Mouse (Mus musculus): ENCODE data around the gene Rab21. TPM values are rescaled to one million over a fixed set of nuclear protein-coding genes. Genes with fewer than 3 reads are reported as not detected.

Gene Rab21
- polyA plus RNA-seq, 1 experiment from 2014 or later, result 4.6 TPM

DNA sequence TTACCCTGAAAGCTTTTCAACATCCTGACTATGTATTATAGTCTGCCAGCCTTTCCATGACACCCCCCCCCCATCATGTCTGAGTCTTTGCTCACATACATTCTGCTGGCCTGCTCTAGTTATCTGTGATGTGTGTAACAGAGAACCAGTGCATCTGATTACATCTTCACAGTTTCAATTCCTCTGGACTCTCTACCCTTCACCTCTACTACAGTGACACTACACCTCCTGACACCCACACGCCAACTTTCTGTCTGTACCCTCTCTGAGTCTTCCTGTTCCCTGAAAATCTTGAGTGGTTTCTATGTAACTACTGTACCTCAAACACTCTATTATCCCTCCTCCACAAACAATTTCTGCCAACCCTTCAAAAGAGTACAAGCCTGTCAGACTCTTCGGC lies 69.9 kb downstream of the Rab21 start:
- Histone ChIP-seq H3K36me3 (no peaks in the 10 kb centered on the region), H3K4me3 (no peak overlapping the region), H3K9me3 (no peaks in the 10 kb centered on the region), H3K9ac (no peak overlapping the region; the same call in 1 of the 2 replicates), H3K4me1 (peaks cover 47% of the 10 kb centered on the region), H3K4me2 (no peak overlapping the region), H3K27ac (replicated peaks) (no peak overlapping the region), H3K27me3 (replicated peaks) (no peaks in the 10 kb centered on the region)
- ATAC-seq (ENCODE audit: extremely low read depth, insufficient number of reproducible peaks, low FRiP score, low TSS enrichment), result no peak
- whole genome bisulfite sequencing, result 82% methylated on average over 2 of the region's 2 CpGs

DNA sequence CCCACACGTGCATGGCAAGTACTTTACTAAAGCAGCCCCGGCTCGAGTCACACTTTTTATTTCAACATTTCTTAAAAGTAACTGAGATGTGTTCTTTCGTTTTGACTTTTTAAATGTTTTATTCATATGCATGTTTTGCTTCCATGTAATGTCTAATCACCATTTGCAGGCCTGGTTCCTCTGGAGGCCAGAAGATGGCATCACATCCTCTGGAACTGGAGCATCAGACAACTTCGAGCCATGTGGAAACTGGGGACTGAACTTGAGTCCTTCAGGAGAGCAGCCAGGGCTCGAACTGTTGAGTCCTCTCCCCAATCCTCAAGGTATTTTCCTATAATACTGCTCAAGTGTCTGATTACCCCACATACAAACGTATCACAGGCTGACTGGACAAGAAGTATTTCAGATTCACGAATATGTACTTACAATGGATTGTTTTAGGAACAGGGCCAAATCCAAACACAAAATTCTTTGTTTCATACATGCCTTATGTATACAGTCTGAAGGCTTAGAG lies 74.3 kb downstream of the Rab21 start:
- no peak overlapping the region for H3K9ac ChIP-seq
- H3K4me3 ChIP-seq, result no peak overlapping the region
- no peak overlapping the region for H3K27ac ChIP-seq (replicated peaks)
- peaks cover 38% of the 10 kb centered on the region for H3K36me3 ChIP-seq
- no peaks in the 10 kb centered on the region for H3K27me3 ChIP-seq (replicated peaks)
- H3K9me3 ChIP-seq, result no peaks in the 10 kb centered on the region
- H3K4me2 ChIP-seq, result no peak overlapping the region
- ATAC-seq (ENCODE audit: extremely low read depth, insufficient number of reproducible peaks, low FRiP score, low TSS enrichment), result no peak
- WGBS, result 70% methylated on average over 8 of the region's 8 CpGs
- H3K4me1 ChIP-seq, result peaks cover 17% of the 10 kb centered on the region

DNA sequence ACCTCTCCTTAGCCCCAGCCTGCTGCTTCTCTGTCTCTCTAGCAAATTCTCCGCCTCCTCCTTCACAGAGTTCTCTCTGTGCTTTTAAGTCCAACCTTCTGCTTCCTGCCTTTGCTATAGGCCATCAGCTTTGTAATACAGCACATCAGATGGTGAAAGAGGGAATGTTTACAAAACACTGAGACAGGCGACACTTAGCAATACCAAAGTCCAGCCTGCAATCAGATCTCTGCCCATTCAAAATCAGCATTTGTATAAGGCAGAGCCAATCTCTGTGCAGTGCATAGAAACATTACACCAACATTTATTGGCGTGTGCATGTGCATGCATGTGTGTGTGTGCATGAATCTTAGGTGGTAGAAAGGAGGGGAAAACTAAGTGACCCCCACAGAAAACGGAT lies 77.5 kb downstream of the Rab21 start:
- H3K27ac ChIP-seq (replicated peaks), result no peak overlapping the region
- peaks cover 55% of the 10 kb centered on the region for H3K36me3 ChIP-seq
- WGBS, result 82% methylated on average over 4 of the region's 4 CpGs
- H3K27me3 ChIP-seq (replicated peaks), result no peaks in the 10 kb centered on the region
- H3K9ac ChIP-seq, result no peak overlapping the region
- H3K4me2 ChIP-seq, result no peak overlapping the region
- peaks cover 9% of the 10 kb centered on the region for H3K4me1 ChIP-seq
- H3K9me3 ChIP-seq, result no peaks in the 10 kb centered on the region
- ATAC-seq (ENCODE audit: extremely low read depth, insufficient number of reproducible peaks, low FRiP score, low TSS enrichment), result no peak
- H3K4me3 ChIP-seq, result no peak overlapping the region

Other genes with a start within 250 kb of the Rab21 start
- not detected in 2 replicates for gene Tph2, start 130.6 kb downstream of the Rab21 start, polyA plus RNA-seq (2015; fragmentation: Nextera tagmentation; extraction: Ambion mirVana)
- 29.2 and 30.8 TPM in 2 replicates for gene Tbc1d15, start 64.1 kb downstream of the Rab21 start, polyA plus RNA-seq (2015; fragmentation: Nextera tagmentation; extraction: Ambion mirVana)
- gene Tmem19, start 46.9 kb upstream of the Rab21 start, polyA plus RNA-seq (2015; fragmentation: Nextera tagmentation; extraction: Ambion mirVana), result 20.3 and 20.5 TPM in 2 replicates
- 13.5 and 15.2 TPM in 2 replicates for gene Thap2, start 68.8 kb upstream of the Rab21 start, polyA plus RNA-seq (2015; fragmentation: Nextera tagmentation; extraction: Ambion mirVana)
- 10.8 and 12.3 TPM in 2 replicates for gene Zfc3h1, start 69.4 kb upstream of the Rab21 start, polyA plus RNA-seq (2015; fragmentation: Nextera tagmentation; extraction: Ambion mirVana)

All from heart, embryonic 13.5 days (tissue).